Mouse (Mus musculus): Measurements from ENCODE around the gene Pnp. TPM values are rescaled to one million over a fixed set of nuclear protein-coding genes. Genes with fewer than 3 reads are reported as not detected.
"Not testable (repeated sequence)": the region's sequence is repeated elsewhere in the genome, so short reads cannot be mapped to it uniquely, and the experiment has no call there.

The Pnp gene
- polyA plus RNA-seq, 2 experiments = 42.1 to 52.6 TPM

- Histone ChIP-seq H3K4me2 (replicated peaks; ENCODE audit: low read depth, low read length, severe bottlenecking) (no peak overlapping the region), H3K36me3 (ENCODE audit: control insufficient read depth, insufficient read depth, low read length) (no peaks in the 10 kb centered on the region), H3K4me1 (ENCODE audit: control insufficient read depth, insufficient read depth, low read length) (no peaks in the 10 kb centered on the region), H3K4me3 (replicated peaks; ENCODE audit: low read length) (no peak overlapping the region), H3K9ac (ENCODE audit: low read depth, low read length, severe bottlenecking) (no peak overlapping the region), H3K9me3 (ENCODE audit: control insufficient read depth, low read length) (no peaks in the 10 kb centered on the region), H3K27ac (replicated peaks; ENCODE audit: low read depth, low read length) (no peak overlapping the region), H3K27me3 (ENCODE audit: control insufficient read depth, insufficient read depth, low read length) (no peaks in the 10 kb centered on the region)
- ATAC-seq (ENCODE audit: low FRiP score, low read depth) (no peak), DNase-seq (ENCODE audit: low spot score) (no peak)
- WGBS = 81% methylated on average over 5 of the region's 5 CpGs
- no peak for TF ChIP-seq POLR2A (IDR thresholded peaks at IDR 0.05; ENCODE audit: borderline replicate concordance, extremely low read depth, insufficient read depth, insufficient read length)
Observed at GRCm38 (mm10) chr14:50968216-50968980, 37.5 kb downstream of the Pnp start.

GRCm38 (mm10) chr14:50969041-50969440 is 38.2 kb downstream of the Pnp start:
- TF ChIP-seq POLR2A (IDR thresholded peaks at IDR 0.05; ENCODE audit: borderline replicate concordance, extremely low read depth, insufficient read depth, insufficient read length) = no peak
- DNase-seq (ENCODE audit: low spot score) (no peak), ATAC-seq (ENCODE audit: low FRiP score, low read depth) (no peak)
- H3K9ac ChIP-seq (ENCODE audit: low read depth, low read length, severe bottlenecking) = no peak overlapping the region
- H3K36me3 ChIP-seq (ENCODE audit: control insufficient read depth, insufficient read depth, low read length) = no peaks in the 10 kb centered on the region
- H3K9me3 ChIP-seq (ENCODE audit: control insufficient read depth, low read length) = no peaks in the 10 kb centered on the region
- H3K27me3 ChIP-seq (ENCODE audit: control insufficient read depth, insufficient read depth, low read length) = no peaks in the 10 kb centered on the region
- H3K4me1 ChIP-seq (ENCODE audit: control insufficient read depth, insufficient read depth, low read length) = no peaks in the 10 kb centered on the region
- no peak overlapping the region for H3K4me2 ChIP-seq (replicated peaks; ENCODE audit: low read depth, low read length, severe bottlenecking)
- H3K4me3 ChIP-seq (replicated peaks; ENCODE audit: low read length) = no peak overlapping the region
- 27% methylated on average over 1 of the region's 1 CpGs for WGBS
- no peak overlapping the region for H3K27ac ChIP-seq (replicated peaks; ENCODE audit: low read depth, low read length)

- DNase-seq (ENCODE audit: low spot score) (no peak), ATAC-seq (ENCODE audit: low FRiP score, low read depth) (no peak)
- Histone ChIP-seq H3K4me3 (replicated peaks; ENCODE audit: low read length) (no peak overlapping the region), H3K27me3 (ENCODE audit: control insufficient read depth, insufficient read depth, low read length) (no peaks in the 10 kb centered on the region), H3K27ac (replicated peaks; ENCODE audit: low read depth, low read length) (no peak overlapping the region), H3K36me3 (ENCODE audit: control insufficient read depth, insufficient read depth, low read length) (no peaks in the 10 kb centered on the region), H3K4me1 (ENCODE audit: control insufficient read depth, insufficient read depth, low read length) (no peaks in the 10 kb centered on the region), H3K9ac (ENCODE audit: low read depth, low read length, severe bottlenecking) (no peak overlapping the region), H3K9me3 (ENCODE audit: control insufficient read depth, low read length) (no peaks in the 10 kb centered on the region), H3K4me2 (replicated peaks; ENCODE audit: low read depth, low read length, severe bottlenecking) (no peak overlapping the region)
- 48% methylated on average over 12 of the region's 12 CpGs for WGBS
- TF ChIP-seq POLR2A (IDR thresholded peaks at IDR 0.05; ENCODE audit: borderline replicate concordance, extremely low read depth, insufficient read depth, insufficient read length) = no peak
Observed at GRCm38 (mm10) chr14:50969558-50970544, 39.0 kb downstream of the Pnp start.

GRCm38 (mm10) chr14:50970822-50971221 is 39.9 kb downstream of the Pnp start:
- DNase-seq (ENCODE audit: low spot score) (no peak), ATAC-seq (ENCODE audit: low FRiP score, low read depth) (no peak)
- Histone ChIP-seq H3K9ac (ENCODE audit: low read depth, low read length, severe bottlenecking) (no peak overlapping the region), H3K27ac (replicated peaks; ENCODE audit: low read depth, low read length) (no peak overlapping the region), H3K27me3 (ENCODE audit: control insufficient read depth, insufficient read depth, low read length) (no peaks in the 10 kb centered on the region), H3K36me3 (ENCODE audit: control insufficient read depth, insufficient read depth, low read length) (no peaks in the 10 kb centered on the region), H3K9me3 (ENCODE audit: control insufficient read depth, low read length) (no peaks in the 10 kb centered on the region), H3K4me3 (replicated peaks; ENCODE audit: low read length) (no peak overlapping the region), H3K4me2 (replicated peaks; ENCODE audit: low read depth, low read length, severe bottlenecking) (no peak overlapping the region), H3K4me1 (ENCODE audit: control insufficient read depth, insufficient read depth, low read length) (no peaks in the 10 kb centered on the region)
- 73% methylated on average over 1 of the region's 1 CpGs for WGBS
- TF ChIP-seq POLR2A (IDR thresholded peaks at IDR 0.05; ENCODE audit: borderline replicate concordance, extremely low read depth, insufficient read depth, insufficient read length) = no peak

GRCm38 (mm10) chr14:50973054-50973453 is 42.2 kb downstream of the Pnp start:
- not testable (repeated sequence) for H3K4me1 ChIP-seq (ENCODE audit: control insufficient read depth, insufficient read depth, low read length); ATAC-seq (ENCODE audit: low FRiP score, low read depth); H3K9ac ChIP-seq (ENCODE audit: low read depth, low read length, severe bottlenecking); H3K27ac ChIP-seq (replicated peaks; ENCODE audit: low read depth, low read length); H3K4me2 ChIP-seq (replicated peaks; ENCODE audit: low read depth, low read length, severe bottlenecking); DNase-seq (ENCODE audit: low spot score); H3K27me3 ChIP-seq (ENCODE audit: control insufficient read depth, insufficient read depth, low read length); H3K36me3 ChIP-seq (ENCODE audit: control insufficient read depth, insufficient read depth, low read length); H3K9me3 ChIP-seq (ENCODE audit: control insufficient read depth, low read length); H3K4me3 ChIP-seq (replicated peaks; ENCODE audit: low read length)
- 91% methylated on average over 5 of the region's 5 CpGs for WGBS
